Mouse (Mus musculus): ENCODE results near the gene Rnase12. TPM values are rescaled to one million over a fixed set of nuclear protein-coding genes. Genes with fewer than 3 reads are reported as not detected.
A peak's percentile ranks its signal among the peaks of the same experiment; 100 is the strongest.

The Rnase12 gene
- polyA plus RNA-seq, 1 experiment, result not detected

DNA sequence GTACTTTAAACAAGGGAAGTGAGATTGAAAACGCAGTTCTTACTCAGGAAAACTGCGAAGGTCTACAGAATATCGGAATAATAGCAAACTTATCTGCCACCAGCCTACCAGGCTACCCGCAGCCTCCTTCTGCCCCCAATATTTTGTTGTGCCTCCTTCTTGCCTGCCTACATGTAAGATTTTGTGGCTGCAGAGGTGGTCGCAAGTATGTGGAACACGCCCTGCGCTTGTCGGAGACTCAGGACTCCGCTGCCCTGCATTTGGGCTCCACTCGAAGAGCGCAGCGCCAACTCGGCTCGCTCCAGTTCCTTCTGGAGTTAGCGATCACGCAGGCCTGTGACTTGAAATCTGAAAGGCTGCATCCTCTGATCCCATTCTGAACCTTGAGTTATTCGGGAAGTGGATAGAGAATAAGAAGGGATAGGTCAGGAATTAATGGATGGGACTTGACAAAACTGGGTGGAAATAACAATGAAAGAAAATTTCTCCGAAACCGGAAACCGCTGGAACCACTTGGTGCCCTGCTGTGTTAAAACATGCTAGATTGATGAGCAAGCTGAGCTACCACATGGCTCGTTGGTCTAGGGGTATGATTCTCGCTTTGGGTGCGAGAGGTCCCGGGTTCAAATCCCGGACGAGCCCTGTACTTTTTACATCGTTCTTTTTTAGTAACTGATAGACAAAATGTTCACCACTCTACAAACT lies 32.8 kb upstream of the Rnase12 start:
- Histone ChIP-seq H3K4me1 (ENCODE audit: control insufficient read depth, insufficient read depth, low read length) (peaks cover 7% of the 10 kb centered on the region), H3K27ac (ENCODE audit: control insufficient read depth, insufficient read depth, low read depth, low read length) (peak overlapping the region; percentile 85), H3K36me3 (ENCODE audit: control insufficient read depth, insufficient read depth, low read length) (no peaks in the 10 kb centered on the region), H3K4me3 (ENCODE audit: control insufficient read depth, low read depth, low read length) (peak overlapping the region; percentile 71), H3K27me3 (ENCODE audit: control insufficient read depth, insufficient read depth, low read length) (no peaks in the 10 kb centered on the region)
- no peak for TF ChIP-seq POLR2A (IDR thresholded peaks at IDR 0.05; ENCODE audit: control insufficient read depth, low read depth, low read length)
- TF ChIP-seq CTCF (IDR thresholded peaks at IDR 0.05; ENCODE audit: control insufficient read depth, insufficient read depth, insufficient replicate concordance, low read depth, low read length), result no peak

DNA sequence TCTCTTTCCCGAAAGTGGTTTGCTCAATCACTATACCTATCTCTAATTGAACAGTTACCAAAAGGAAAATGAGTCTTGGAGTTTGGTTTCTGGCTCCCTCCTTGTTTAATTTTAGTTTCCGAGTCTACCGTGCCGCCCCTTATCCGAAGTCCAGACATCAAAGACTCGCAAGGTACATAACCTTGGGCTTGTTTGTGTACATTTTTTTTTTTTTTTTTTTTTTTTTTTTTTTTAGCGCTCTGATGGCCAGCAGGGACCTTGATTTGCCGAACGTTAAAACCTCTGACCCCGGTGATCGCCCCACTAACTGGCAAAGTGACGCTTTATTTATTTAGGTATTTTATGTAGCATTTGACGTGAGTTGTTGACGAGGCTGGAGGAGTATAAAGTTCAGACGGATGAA lies 32.2 kb upstream of the Rnase12 start:
- Histone ChIP-seq H3K27me3 (ENCODE audit: control insufficient read depth, insufficient read depth, low read length) (no peaks in the 10 kb centered on the region), H3K4me3 (ENCODE audit: control insufficient read depth, low read depth, low read length) (peak overlapping the region; percentile 71; the same call in 1 of the 2 replicates), H3K27ac (ENCODE audit: control insufficient read depth, insufficient read depth, low read depth, low read length) (peak overlapping the region; percentile 85), H3K36me3 (ENCODE audit: control insufficient read depth, insufficient read depth, low read length) (no peaks in the 10 kb centered on the region), H3K4me1 (ENCODE audit: control insufficient read depth, insufficient read depth, low read length) (peaks cover 7% of the 10 kb centered on the region)
- TF ChIP-seq CTCF (IDR thresholded peaks at IDR 0.05; ENCODE audit: control insufficient read depth, insufficient read depth, insufficient replicate concordance, low read depth, low read length) (no peak), POLR2A (IDR thresholded peaks at IDR 0.05; ENCODE audit: control insufficient read depth, low read depth, low read length) (no peak)

- Histone ChIP-seq H3K27ac (ENCODE audit: control insufficient read depth, insufficient read depth, low read depth, low read length) (no peak overlapping the region; the same call in 1 of the 2 replicates), H3K4me3 (ENCODE audit: control insufficient read depth, low read depth, low read length) (peak overlapping the region; percentile 71), H3K4me1 (ENCODE audit: control insufficient read depth, insufficient read depth, low read length) (peaks cover 7% of the 10 kb centered on the region), H3K27me3 (ENCODE audit: control insufficient read depth, insufficient read depth, low read length) (no peaks in the 10 kb centered on the region), H3K36me3 (ENCODE audit: control insufficient read depth, insufficient read depth, low read length) (no peaks in the 10 kb centered on the region)
- TF ChIP-seq POLR2A (IDR thresholded peaks at IDR 0.05; ENCODE audit: control insufficient read depth, low read depth, low read length) (no peak), CTCF (IDR thresholded peaks at IDR 0.05; ENCODE audit: control insufficient read depth, insufficient read depth, insufficient replicate concordance, low read depth, low read length) (no peak)
Measured at GRCm38 (mm10) chr14:51088970-51089673, 31.7 kb upstream of the Rnase12 start.

GRCm38 (mm10) chr14:51088166-51088969 lies 30.9 kb upstream of the Rnase12 start:
- no peak for TF ChIP-seq POLR2A (IDR thresholded peaks at IDR 0.05; ENCODE audit: control insufficient read depth, low read depth, low read length)
- no peak for TF ChIP-seq CTCF (IDR thresholded peaks at IDR 0.05; ENCODE audit: control insufficient read depth, insufficient read depth, insufficient replicate concordance, low read depth, low read length)
- Histone ChIP-seq H3K4me1 (ENCODE audit: control insufficient read depth, insufficient read depth, low read length) (peaks cover 9% of the 10 kb centered on the region), H3K36me3 (ENCODE audit: control insufficient read depth, insufficient read depth, low read length) (no peaks in the 10 kb centered on the region), H3K27ac (ENCODE audit: control insufficient read depth, insufficient read depth, low read depth, low read length) (no peak overlapping the region; the same call in 1 of the 2 replicates), H3K4me3 (ENCODE audit: control insufficient read depth, low read depth, low read length) (peak overlapping the region; percentile 71), H3K27me3 (ENCODE audit: control insufficient read depth, insufficient read depth, low read length) (no peaks in the 10 kb centered on the region)

GRCm38 (mm10) chr14:51087762-51088161 lies 30.3 kb upstream of the Rnase12 start:
- H3K27ac ChIP-seq (ENCODE audit: control insufficient read depth, insufficient read depth, low read depth, low read length), result no peak overlapping the region
- TF ChIP-seq POLR2A (IDR thresholded peaks at IDR 0.05; ENCODE audit: control insufficient read depth, low read depth, low read length) (no peak), CTCF (IDR thresholded peaks at IDR 0.05; ENCODE audit: control insufficient read depth, insufficient read depth, insufficient replicate concordance, low read depth, low read length) (no peak)
- H3K4me3 ChIP-seq (ENCODE audit: control insufficient read depth, low read depth, low read length), result no peak overlapping the region

DNA sequence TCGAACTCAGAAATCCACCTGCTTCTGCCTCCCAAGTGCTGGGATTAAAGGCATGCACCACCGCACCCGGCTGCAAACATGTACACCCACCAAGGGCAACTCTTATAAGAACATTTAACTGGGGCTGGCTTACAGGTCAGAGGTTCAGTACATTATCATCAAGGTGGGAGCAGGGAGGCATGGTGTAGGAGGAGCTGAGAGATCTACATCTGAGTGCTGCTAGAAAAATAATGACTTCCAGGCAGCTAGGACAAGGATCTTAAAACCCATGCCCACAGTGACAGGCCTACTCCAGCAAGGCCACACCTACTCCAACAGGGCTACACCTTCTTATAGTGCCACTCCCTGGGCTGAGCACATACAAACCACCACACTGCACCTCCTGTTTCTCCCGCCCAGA lies 28.4 kb upstream of the Rnase12 start:
- no peak overlapping the region for H3K27ac ChIP-seq (ENCODE audit: control insufficient read depth, insufficient read depth, low read depth, low read length)
- H3K4me1 ChIP-seq (ENCODE audit: control insufficient read depth, insufficient read depth, low read length), result peaks cover 10% of the 10 kb centered on the region
- TF ChIP-seq CTCF (IDR thresholded peaks at IDR 0.05; ENCODE audit: control insufficient read depth, insufficient read depth, insufficient replicate concordance, low read depth, low read length) (no peak), POLR2A (IDR thresholded peaks at IDR 0.05; ENCODE audit: control insufficient read depth, low read depth, low read length) (no peak)
- no peak overlapping the region for H3K4me3 ChIP-seq (ENCODE audit: control insufficient read depth, low read depth, low read length)
- no peaks in the 10 kb centered on the region for H3K36me3 ChIP-seq (ENCODE audit: control insufficient read depth, insufficient read depth, low read length)
- H3K27me3 ChIP-seq (ENCODE audit: control insufficient read depth, insufficient read depth, low read length), result no peaks in the 10 kb centered on the region

More at GRCm38 (mm10) chr14:51087762-51088161, 30.3 kb upstream of the Rnase12 start:
- Histone ChIP-seq H3K36me3 (ENCODE audit: control insufficient read depth, insufficient read depth, low read length) (no peaks in the 10 kb centered on the region), H3K4me1 (ENCODE audit: control insufficient read depth, insufficient read depth, low read length) (peaks cover 12% of the 10 kb centered on the region), H3K27me3 (ENCODE audit: control insufficient read depth, insufficient read depth, low read length) (no peaks in the 10 kb centered on the region)

DNA sequence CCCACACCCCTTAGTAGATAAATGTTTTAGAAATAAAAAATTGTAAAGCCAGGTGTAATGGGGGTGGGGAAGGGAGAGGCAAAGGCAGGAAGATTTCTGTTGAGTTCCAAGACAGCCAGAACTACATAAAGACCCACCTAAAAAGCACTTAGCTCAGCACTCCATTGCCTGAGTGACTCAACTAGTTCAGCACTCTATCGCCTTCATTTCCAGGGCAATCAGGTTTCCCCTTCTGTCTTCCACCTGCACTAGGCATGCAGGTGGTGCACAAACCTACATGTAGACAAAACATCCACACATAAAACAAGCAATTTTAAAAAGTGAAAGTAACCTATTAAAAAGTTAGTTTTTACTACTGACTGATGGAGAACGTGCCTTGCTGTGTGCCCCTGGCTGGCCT lies 27.6 kb upstream of the Rnase12 start:
- Histone ChIP-seq H3K27ac (ENCODE audit: control insufficient read depth, insufficient read depth, low read depth, low read length) (no peak overlapping the region), H3K4me1 (ENCODE audit: control insufficient read depth, insufficient read depth, low read length) (peaks cover 8% of the 10 kb centered on the region; the same call in 1 of the 2 replicates), H3K4me3 (ENCODE audit: control insufficient read depth, low read depth, low read length) (no peak overlapping the region), H3K36me3 (ENCODE audit: control insufficient read depth, insufficient read depth, low read length) (no peaks in the 10 kb centered on the region), H3K27me3 (ENCODE audit: control insufficient read depth, insufficient read depth, low read length) (no peaks in the 10 kb centered on the region)
- TF ChIP-seq POLR2A (IDR thresholded peaks at IDR 0.05; ENCODE audit: control insufficient read depth, low read depth, low read length) (no peak), CTCF (IDR thresholded peaks at IDR 0.05; ENCODE audit: control insufficient read depth, insufficient read depth, insufficient replicate concordance, low read depth, low read length) (no peak)
